Mouse (Mus musculus) midbrain, embryonic 16.5 days (tissue): ENCODE results near the gene Prop1. TPM values are rescaled to one million over a fixed set of nuclear protein-coding genes. Genes with fewer than 3 reads are reported as not detected.

Experiments used
- ATAC-seq: fragments of 200-750 bp; cut with Nextera tagmentation; 2 replicates; pipeline ENCODE4 v1.8.0; 2017; ENCODE audit warnings: moderate TSS enrichment
- H3K27ac ChIP-seq: fragments of 300-500 bp; sonication (generic); 2 replicates; pipeline ENCODE4 v1.5.1; 2014; ENCODE audit warnings: mild to moderate bottlenecking, low read length, mixed read lengths
- H3K27me3 ChIP-seq: fragments of 300-500 bp; sonication (generic); 2 replicates; pipeline ENCODE4 v1.6.1; 2014; ENCODE audit warnings: low read depth, low read length, mixed read lengths; ENCODE audit not compliant: control insufficient read depth, insufficient read depth
- H3K36me3 ChIP-seq: fragments of 300-500 bp; sonication (generic); 2 replicates; pipeline ENCODE4 v1.6.1; 2014; ENCODE audit warnings: mild to moderate bottlenecking, low read length, moderate library complexity, mixed read lengths; ENCODE audit not compliant: control insufficient read depth, insufficient read depth
- H3K4me1 ChIP-seq: fragments of 300-500 bp; sonication (generic); 2 replicates; pipeline ENCODE4 v1.6.1; 2014; ENCODE audit warnings: mild to moderate bottlenecking, low read length, mixed read lengths; ENCODE audit not compliant: control insufficient read depth, insufficient read depth
- H3K4me2 ChIP-seq: fragments of 300-500 bp; sonication (generic); 2 replicates; pipeline ENCODE4 v1.6.1; 2014; ENCODE audit warnings: mild to moderate bottlenecking, low read length, mixed read lengths
- H3K4me3 ChIP-seq: fragments of 300-500 bp; sonication (generic); 2 replicates; pipeline ENCODE4 v1.5.1; 2014; ENCODE audit warnings: low read depth, mild to moderate bottlenecking, low read length, moderate library complexity, mixed read lengths
- H3K9ac ChIP-seq: fragments of 300-500 bp; sonication (generic); 2 replicates; pipeline ENCODE4 v1.6.1; 2014; ENCODE audit warnings: low read depth, low read length, mixed read lengths
- H3K9me3 ChIP-seq: fragments of 300-500 bp; sonication (generic); replicated peaks from 2 replicates; pipeline ENCODE4 v1.6.1; 2014; ENCODE audit warnings: mild to moderate bottlenecking, low read length, mixed read lengths; ENCODE audit not compliant: control insufficient read depth, poor library complexity, severe bottlenecking
- WGBS: fragments of 180-500 bp; shearing (Covaris S2); extraction: QIAGEN DNeasy Blood & Tissue Kit; methylation state at CpG from one replicate; pipeline ENCODE4 v1.1.7; 2014; 5-methylcytosine and 5-hydroxymethylcytosine counted together
- polyA plus RNA-seq: library from polyadenylated mRNA; unstranded; fragments of >200 nt; fragmentation: Nextera tagmentation; extraction: Ambion mirVana; gene quantifications from 2 replicates; pipeline ENCODE4 v1.2.1, GENCODE M21; 2015

The Prop1 gene
- polyA plus RNA-seq: not detected in 2 replicates

- Histone ChIP-seq H3K9ac (no peak within 1 kb of the TSS), H3K4me1 (no peaks in the 10 kb centered on the region), H3K27ac (no peak within 1 kb of the TSS), H3K27me3 (no peaks in the 10 kb centered on the region), H3K4me3 (no peak within 1 kb of the TSS), H3K9me3 (no peaks in the 10 kb centered on the region), H3K36me3 (no peaks in the 10 kb centered on the region), H3K4me2 (no peak within 1 kb of the TSS)
- no peak for ATAC-seq
- 66% methylated on average over 6 of the region's 6 CpGs for WGBS
Measured at GRCm38 (mm10) chr11:50953665-50954064, at the start of gene Prop1. TSS of gene Prop1 (minus strand) at chr11:50953765.

DNA sequence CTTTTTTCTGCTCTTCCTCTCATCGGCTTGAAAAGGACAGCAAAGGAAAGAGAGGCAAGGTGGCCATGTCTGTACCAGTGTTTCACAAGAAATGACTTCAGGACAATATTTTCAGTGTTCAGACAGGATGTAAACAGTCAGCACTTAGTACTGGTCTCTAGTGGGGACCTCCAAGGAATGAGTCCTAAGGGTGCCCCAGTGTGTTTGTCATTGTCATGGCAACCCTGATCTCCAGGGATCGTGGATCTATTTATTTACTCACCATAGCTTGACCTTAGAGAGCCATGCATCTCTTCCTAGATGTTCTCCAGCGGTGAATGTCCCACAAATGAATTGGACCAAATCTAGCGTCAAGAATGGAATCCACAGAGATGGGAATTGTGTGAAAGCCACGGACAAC, 49.7 kb upstream of the Prop1 start, which contains the start of gene Olfr51:
Olfr51 (plus strand) TSS at position 301 of the 400 bp plus-strand sequence.
- H3K27ac ChIP-seq: no peak within 1 kb of the TSS
- no peaks in the 10 kb centered on the region for H3K27me3 ChIP-seq
- no peaks in the 10 kb centered on the region; the same call in 1 of the 2 replicates for H3K9me3 ChIP-seq
- WGBS: 74% methylated on average over 5 of the region's 5 CpGs
- no peak for ATAC-seq
- no peaks in the 10 kb centered on the region for H3K4me1 ChIP-seq
- no peak within 1 kb of the TSS for H3K9ac ChIP-seq
- H3K4me2 ChIP-seq: no peak within 1 kb of the TSS
- no peak within 1 kb of the TSS for H3K4me3 ChIP-seq
- H3K36me3 ChIP-seq: no peaks in the 10 kb centered on the region

DNA sequence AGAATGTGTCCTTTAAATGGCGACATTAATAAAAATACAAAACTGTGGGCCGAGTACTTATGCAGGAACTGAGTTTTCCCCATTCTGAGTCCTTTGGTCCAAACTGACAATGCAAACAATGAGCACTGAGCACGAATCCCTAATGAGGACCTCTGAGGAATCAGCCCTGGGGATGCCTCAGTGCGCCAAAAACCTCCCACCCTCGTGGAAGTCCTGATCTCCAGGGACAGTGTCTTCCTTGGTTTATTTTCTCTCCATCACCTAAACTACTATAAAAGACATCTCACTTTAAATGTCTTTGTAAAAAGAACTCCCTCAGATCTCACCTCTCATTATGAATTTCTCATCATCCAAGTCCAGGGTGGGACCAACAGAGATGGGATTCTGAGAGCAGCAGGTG, 28.1 kb upstream of the Prop1 start, which contains the start of gene Olfr1377:
Olfr1377 (plus strand) TSS at position 301 of the 400 bp plus-strand sequence.
- H3K27me3 ChIP-seq: no peaks in the 10 kb centered on the region
- no peak for ATAC-seq
- no peaks in the 10 kb centered on the region for H3K9me3 ChIP-seq
- no peak within 1 kb of the TSS for H3K27ac ChIP-seq
- no peak within 1 kb of the TSS for H3K4me3 ChIP-seq
- H3K4me1 ChIP-seq: no peaks in the 10 kb centered on the region
- H3K4me2 ChIP-seq: no peak within 1 kb of the TSS
- H3K9ac ChIP-seq: no peak within 1 kb of the TSS
- no peaks in the 10 kb centered on the region for H3K36me3 ChIP-seq
- WGBS: 68% methylated on average over 5 of the region's 5 CpGs

- no peak for ATAC-seq
Measured at GRCm38 (mm10) chr11:50977216-50977615, 23.7 kb upstream of the Prop1 start.

GRCm38 (mm10) chr11:50966230-50966629, 12.7 kb upstream of the Prop1 start, which contains the start of gene Olfr1378:
TSS of gene Olfr1378 (plus strand) at chr11:50966530.
- H3K4me3 ChIP-seq: no peak within 1 kb of the TSS
- H3K9me3 ChIP-seq: no peaks in the 10 kb centered on the region
- no peak within 1 kb of the TSS for H3K9ac ChIP-seq
- 82% methylated on average over 11 of the region's 11 CpGs for WGBS
- no peaks in the 10 kb centered on the region for H3K27me3 ChIP-seq
- no peaks in the 10 kb centered on the region for H3K36me3 ChIP-seq
- no peaks in the 10 kb centered on the region for H3K4me1 ChIP-seq
- H3K4me2 ChIP-seq: no peak within 1 kb of the TSS
- H3K27ac ChIP-seq: no peak within 1 kb of the TSS
- ATAC-seq: no peak

More at GRCm38 (mm10) chr11:50977216-50977615, 23.7 kb upstream of the Prop1 start:
- Histone ChIP-seq H3K27me3 (no peaks in the 10 kb centered on the region), H3K4me1 (no peaks in the 10 kb centered on the region), H3K9me3 (no peaks in the 10 kb centered on the region), H3K4me2 (no peak overlapping the region), H3K27ac (no peak overlapping the region), H3K4me3 (no peak overlapping the region), H3K9ac (no peak overlapping the region), H3K36me3 (no peaks in the 10 kb centered on the region)
- 65% methylated on average over 4 of the region's 4 CpGs for WGBS

DNA sequence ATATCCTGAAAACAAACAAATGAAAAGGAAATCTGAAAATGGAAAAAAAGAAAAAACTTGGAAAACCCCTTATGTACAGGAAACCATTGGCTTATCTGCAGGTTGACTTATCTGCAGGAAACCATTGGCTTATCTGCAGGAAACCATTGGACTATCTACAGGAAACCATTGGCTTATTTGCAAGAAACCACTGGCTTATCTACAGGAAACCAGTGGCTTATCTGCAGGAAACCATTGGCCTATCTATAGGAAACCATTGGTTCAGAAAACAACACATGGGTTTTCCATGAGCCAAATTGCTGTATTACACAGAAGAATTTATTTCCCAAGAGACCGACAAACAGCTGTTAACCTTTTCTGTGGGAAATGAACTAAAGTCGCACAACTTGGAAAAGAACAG, 11.3 kb upstream of the Prop1 start:
- no peak overlapping the region for H3K9ac ChIP-seq
- H3K9me3 ChIP-seq: no peaks in the 10 kb centered on the region
- no peaks in the 10 kb centered on the region for H3K27me3 ChIP-seq
- H3K27ac ChIP-seq: no peak overlapping the region
- no peak for ATAC-seq
- no peak overlapping the region for H3K4me2 ChIP-seq
- H3K4me3 ChIP-seq: no peak overlapping the region
- H3K36me3 ChIP-seq: no peaks in the 10 kb centered on the region
- no peaks in the 10 kb centered on the region for H3K4me1 ChIP-seq
- 86% methylated on average over 2 of the region's 2 CpGs for WGBS

- Histone ChIP-seq H3K27ac (no peak overlapping the region), H3K27me3 (no peaks in the 10 kb centered on the region), H3K9me3 (no peaks in the 10 kb centered on the region), H3K4me1 (no peaks in the 10 kb centered on the region), H3K4me3 (no peak overlapping the region), H3K4me2 (no peak overlapping the region), H3K9ac (no peak overlapping the region), H3K36me3 (no peaks in the 10 kb centered on the region)
- 62% methylated on average over 14 of the region's 14 CpGs for WGBS
- no peak for ATAC-seq
Measured at GRCm38 (mm10) chr11:50952290-50952689, 1.3 kb downstream of the Prop1 start.

DNA sequence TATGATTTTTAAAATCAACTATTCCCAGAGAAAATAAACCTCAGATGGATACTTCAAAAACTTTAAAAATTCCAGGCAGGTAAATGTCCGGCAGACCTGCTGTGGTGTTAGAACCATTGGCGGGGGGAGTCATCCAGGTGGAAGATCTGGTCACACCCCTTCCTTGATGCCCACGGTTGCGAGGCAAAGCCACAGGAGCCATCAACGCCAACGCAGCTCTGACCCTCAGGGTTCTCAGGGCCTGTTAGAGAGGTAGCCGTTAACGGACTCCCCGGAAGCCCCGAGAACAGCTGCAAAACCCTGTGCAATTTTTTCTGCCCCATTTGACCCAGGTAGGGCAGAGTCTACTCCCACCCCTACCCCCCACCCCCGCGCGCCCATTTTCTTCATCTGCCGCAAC, 10.1 kb downstream of the Prop1 start, which contains the start of gene 4933414I15Rik:
4933414I15Rik (minus strand) TSS at position 260 of the 400 bp plus-strand sequence.
- Histone ChIP-seq H3K27me3 (no peaks in the 10 kb centered on the region), H3K4me2 (no peak within 1 kb of the TSS), H3K27ac (no peak within 1 kb of the TSS), H3K4me1 (no peaks in the 10 kb centered on the region), H3K4me3 (no peak within 1 kb of the TSS), H3K9ac (no peak within 1 kb of the TSS), H3K36me3 (no peaks in the 10 kb centered on the region), H3K9me3 (no peaks in the 10 kb centered on the region)
- WGBS: 79% methylated on average over 14 of the region's 14 CpGs
- no peak for ATAC-seq

DNA sequence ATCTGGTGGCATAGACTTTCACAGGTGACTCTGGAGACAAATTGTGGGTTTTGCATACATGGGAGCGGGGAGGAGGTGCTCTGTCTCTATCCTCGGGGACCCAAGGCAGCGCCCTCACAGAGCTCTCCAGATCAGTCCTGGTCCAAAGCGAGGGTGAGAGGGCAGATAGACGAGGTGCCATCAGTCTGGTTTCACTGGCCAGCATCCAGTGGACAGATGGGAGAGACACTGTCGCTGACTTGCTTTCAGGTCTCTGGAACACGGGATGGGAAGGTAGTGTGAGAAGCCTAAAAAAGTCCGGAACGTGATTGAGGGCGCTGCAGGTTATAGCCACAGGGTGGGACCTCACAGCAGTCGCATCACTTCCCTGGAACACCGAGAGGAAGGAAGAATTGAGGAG, 11.2 kb downstream of the Prop1 start:
- Histone ChIP-seq H3K4me2 (no peak overlapping the region), H3K4me3 (no peak overlapping the region), H3K4me1 (no peaks in the 10 kb centered on the region), H3K9ac (no peak overlapping the region), H3K9me3 (no peaks in the 10 kb centered on the region), H3K27ac (no peak overlapping the region), H3K27me3 (no peaks in the 10 kb centered on the region), H3K36me3 (no peaks in the 10 kb centered on the region)
- ATAC-seq: no peak
- 76% methylated on average over 12 of the region's 12 CpGs for WGBS
